Mouse (Mus musculus): ENCODE data around the gene Ect2l. TPM values are rescaled to one million over a fixed set of nuclear protein-coding genes. Genes with fewer than 3 reads are reported as not detected.

Gene Ect2l
- polyA plus RNA-seq, 1 experiment from 2014 or later, result not detected

Other genes with a start within 250 kb of the Ect2l start
- 31.8 and 44.3 TPM in 2 replicates for gene Abracl, start 187.6 kb downstream of the Ect2l start, polyA plus RNA-seq (2015; fragmentation: Nextera tagmentation; extraction: Ambion mirVana)
- gene Reps1, start 155.0 kb downstream of the Ect2l start, polyA plus RNA-seq (2015; fragmentation: Nextera tagmentation; extraction: Ambion mirVana), result 4.7 and 5.0 TPM in 2 replicates
- gene Ccdc28a, start 24.1 kb upstream of the Ect2l start, polyA plus RNA-seq (2015; fragmentation: Nextera tagmentation; extraction: Ambion mirVana), result 5.6 and 5.7 TPM in 2 replicates
- gene Nhsl1, start 108.1 kb upstream of the Ect2l start, polyA plus RNA-seq (2015; fragmentation: Nextera tagmentation; extraction: Ambion mirVana), result 0.45 and 0.71 TPM in 2 replicates

Measured in liver, embryonic 15.5 days (tissue).